ENCODE assay signal across 9 mouse cellular contexts in the genomic region with DNA sequence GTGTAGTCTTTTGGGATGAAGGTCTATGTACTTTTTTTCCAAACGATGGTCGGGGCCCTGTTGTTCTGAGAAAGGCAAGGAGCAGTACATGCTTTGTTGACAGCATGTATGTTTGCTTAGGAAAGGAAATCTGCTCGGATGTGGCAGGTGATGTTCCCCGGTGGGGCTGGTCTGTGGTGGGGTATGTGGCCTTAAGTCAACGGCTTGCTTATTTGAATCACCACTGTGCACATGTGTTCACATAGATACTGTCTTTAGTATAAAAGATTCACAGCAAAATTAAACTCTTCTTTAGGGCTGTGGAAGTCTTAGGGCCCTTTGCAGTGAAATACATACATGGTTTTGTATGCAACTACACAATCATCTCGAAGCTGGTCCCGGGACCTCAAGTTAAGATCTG. TPM values are rescaled to one million over a fixed set of nuclear protein-coding genes. Genes with fewer than 3 reads are reported as not detected.
DNase-seq lines count a peak whose midpoint lies in the region; ATAC-seq and TF ChIP-seq lines count a peak whose summit lies in the region.
"Had no signal": no experiment of that assay in that cellular context is flagged by ENCODE, and none has a peak within 500 bp of the region (broad histone marks: within the 10 kb centered on the region; RNA-seq: fewer than 3 reads in every experiment).

No protein-coding gene starts in this region.

- peak overlapping the region; percentile 96 for H3K9ac ChIP-seq in heart, embryonic 11.5 days (ENCODE audit: low read depth, low read length)
- peak overlapping the region; percentile 98 for H3K9ac ChIP-seq in hindbrain, postnatal 0 days (replicated peaks; ENCODE audit: low read length)

- DNase-seq in heart, adult 9 months (ENCODE audit: low spot score in 2 of 2): no peak
- DNase-seq in hindbrain, postnatal 0 days (ENCODE audit: low spot score): no peak
- DNase-seq in natural killer cell, adult 2 months (ENCODE audit: low spot score in 2 of 2): peak; percentile 30 to 33
- no peak for DNase-seq in urinary bladder, postnatal 4 days (ENCODE audit: low spot score in 2 of 2)
- no peak for DNase-seq in kidney, adult 9 months
- DNase-seq in right cerebral cortex, postnatal 25 days: no peak

- peaks cover 12% of the 10 kb centered on the region for H3K4me1 ChIP-seq in heart, embryonic 11.5 days (ENCODE audit: control insufficient read depth, insufficient read depth, low read length)
- H3K4me1 ChIP-seq in brown adipose tissue, adult 24 weeks (ENCODE audit: control insufficient read depth, insufficient read depth, insufficient read length, low read length): no peaks in the 10 kb centered on the region; the same call in 1 of the 2 replicates
- peaks cover 20% of the 10 kb centered on the region for H3K4me1 ChIP-seq in hindbrain, postnatal 0 days (ENCODE audit: insufficient read depth, low read length)

- no peak overlapping the region for H3K27ac ChIP-seq in heart, embryonic 11.5 days (ENCODE audit: low read depth, low read length)
- no peak overlapping the region for H3K27ac ChIP-seq in brown adipose tissue, adult 24 weeks (replicated peaks; ENCODE audit: low read depth, low read length)
- peak overlapping the region; percentile 98; the same call in 1 of the 2 replicates for H3K27ac ChIP-seq in hindbrain, postnatal 0 days

- H3K36me3 ChIP-seq in heart, embryonic 11.5 days (ENCODE audit: control insufficient read depth, insufficient read depth, low read length): no peaks in the 10 kb centered on the region
- no peaks in the 10 kb centered on the region for H3K36me3 ChIP-seq in hindbrain, postnatal 0 days (ENCODE audit: insufficient read depth, low read length)

- TF ChIP-seq CTCF in hindbrain, postnatal 0 days (IDR thresholded peaks at IDR 0.05; ENCODE audit: low read depth): no peak

- peak overlapping the region; percentile 98 for H3K4me2 ChIP-seq in heart, embryonic 11.5 days
- peak overlapping the region; percentile 93 for H3K4me2 ChIP-seq in hindbrain, postnatal 0 days (ENCODE audit: low read depth, low read length)

- 42% methylated on average over 7 of the region's 7 CpGs for WGBS in heart, embryonic 11.5 days (ENCODE audit: insufficient replicate concordance)
- WGBS in hindbrain, postnatal 0 days: 30% methylated on average over 7 of the region's 7 CpGs

- H3K4me3 ChIP-seq in heart, embryonic 11.5 days (ENCODE audit: low read depth, low read length): peak overlapping the region; percentile 89
- peak overlapping the region; percentile 77 for H3K4me3 ChIP-seq in brown adipose tissue, adult 24 weeks (ENCODE audit: insufficient read depth, low read depth, low read length)
- H3K4me3 ChIP-seq in hindbrain, postnatal 0 days (ENCODE audit: low read length): peak overlapping the region; percentile 92

- ATAC-seq in heart, embryonic 11.5 days (replicated peaks; ENCODE audit: insufficient number of reproducible peaks, low FRiP score, low TSS enrichment): no peak
- ATAC-seq in hindbrain, postnatal 0 days: no peak
- ATAC-seq: Patski had no signal

- no peaks in the 10 kb centered on the region for H3K9me3 ChIP-seq in heart, embryonic 11.5 days (replicated peaks; ENCODE audit: control insufficient read depth, low read length)
- no peaks in the 10 kb centered on the region for H3K9me3 ChIP-seq in hindbrain, postnatal 0 days (ENCODE audit: low read length)

- H3K27me3 ChIP-seq in heart, embryonic 11.5 days (ENCODE audit: control insufficient read depth, insufficient read depth, low read length): no peaks in the 10 kb centered on the region
- H3K27me3 ChIP-seq in hindbrain, postnatal 0 days (ENCODE audit: insufficient read depth, low read length): no peaks in the 10 kb centered on the region
- H3K27me3 ChIP-seq: Patski had no signal

RNA-seq across cellular contexts. Expression of a gene that starts 1.9 kb away (rescaled TPM):
- 5.6 and 7.3 TPM in 2 replicates for polyA plus RNA-seq in heart, embryonic 11.5 days (2014; fragmentation: Nextera tagmentation; extraction: Ambion mirVana)
- polyA plus RNA-seq in brown adipose tissue, adult 24 weeks (2012; ENCODE audit: insufficient read depth, insufficient read length, missing spikeins): 8.9 and 12.0 TPM in 2 replicates
- total RNA-seq in hindbrain, postnatal 0 days (2014; rRNA removed): 23.0 and 28.8 TPM in 2 replicates
- 14.7 and 15.2 TPM in 2 replicates for polyA plus RNA-seq in hindbrain, postnatal 0 days (2015; fragmentation: Nextera tagmentation; extraction: Ambion mirVana)

RNA-seq across cellular contexts. Expression of a gene that starts 9.0 kb away (rescaled TPM):
- 0.70 and 1.1 TPM in 2 replicates for polyA plus RNA-seq in heart, embryonic 11.5 days (2014; fragmentation: Nextera tagmentation; extraction: Ambion mirVana)
- polyA plus RNA-seq in brown adipose tissue, adult 24 weeks (2012; ENCODE audit: insufficient read depth, insufficient read length, missing spikeins): not detected in 2 replicates
- 1.8 and 2.0 TPM in 2 replicates for total RNA-seq in hindbrain, postnatal 0 days (2014; rRNA removed)
- 0.77 and 0.88 TPM in 2 replicates for polyA plus RNA-seq in hindbrain, postnatal 0 days (2015; fragmentation: Nextera tagmentation; extraction: Ambion mirVana)

RNA-seq across cellular contexts. Expression of a gene that starts 47.7 kb away (rescaled TPM):
- polyA plus RNA-seq in heart, embryonic 11.5 days (2014; fragmentation: Nextera tagmentation; extraction: Ambion mirVana): 273 and 295 TPM in 2 replicates
- 256 and 422 TPM in 2 replicates for polyA plus RNA-seq in brown adipose tissue, adult 24 weeks (2012; ENCODE audit: insufficient read depth, insufficient read length, missing spikeins)
- 143 and 156 TPM in 2 replicates for total RNA-seq in hindbrain, postnatal 0 days (2014; rRNA removed)
- polyA plus RNA-seq in hindbrain, postnatal 0 days (2015; fragmentation: Nextera tagmentation; extraction: Ambion mirVana): 197 and 214 TPM in 2 replicates

Comparison
In these comparisons a context has a peak if more than half of its experiments do, and no peak if none do; other contexts are left out.
1. DNase-seq: peak in natural killer cell, adult 2 months (2 of 2); none in heart, adult 9 months (0 of 2), hindbrain, postnatal 0 days (single experiment), urinary bladder, postnatal 4 days (0 of 2), kidney, adult 9 months (single experiment) and right cerebral cortex, postnatal 25 days (single experiment).
2. Peak in every context shown above with its lines, with median percentiles within 50 percentile points of each other: H3K4me3 ChIP-seq.